Comparison of ENCODE assay signal across 8 mouse cellular contexts in the genomic region with DNA sequence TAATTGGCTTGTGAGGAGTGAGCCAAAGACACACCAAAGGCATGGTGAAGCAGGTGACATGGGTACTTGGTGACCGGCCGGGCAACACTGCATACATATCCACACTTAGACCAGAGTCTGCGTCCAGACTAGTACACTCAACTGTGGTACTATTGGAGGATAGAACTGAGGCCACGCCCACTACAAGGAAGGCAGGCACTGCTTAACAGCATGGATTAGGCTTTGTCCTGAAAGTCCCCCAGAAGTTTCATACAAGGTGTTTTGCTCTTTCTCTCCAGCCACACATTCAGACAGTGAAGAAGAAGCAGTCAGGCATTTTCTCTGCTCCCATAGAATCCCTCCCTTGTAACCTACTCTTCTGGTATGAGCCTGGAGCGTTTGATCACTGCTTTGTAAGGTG. TPM values are rescaled to one million over a fixed set of nuclear protein-coding genes. Genes with fewer than 3 reads are reported as not detected.
DNase-seq lines count a peak whose midpoint lies in the region; ATAC-seq lines count a peak whose summit lies in the region.

No protein-coding gene starts in this region.

- peaks cover 4% of the 10 kb centered on the region for H3K4me1 ChIP-seq in hindbrain, embryonic 16.5 days (ENCODE audit: control insufficient read depth, insufficient read depth, low read depth, low read length)
- H3K4me1 ChIP-seq in limb, embryonic 12.5 days (replicated peaks), result peaks cover 8% of the 10 kb centered on the region; the same call in 1 of the 2 replicates
- H3K4me1 ChIP-seq in midbrain, embryonic 12.5 days, result peaks cover 10% of the 10 kb centered on the region

- H3K9ac ChIP-seq in hindbrain, embryonic 16.5 days (ENCODE audit: low read depth, low read length), result peak overlapping the region; percentile 96
- H3K9ac ChIP-seq in limb, embryonic 12.5 days (replicated peaks), result peak overlapping the region; percentile 89
- H3K9ac ChIP-seq in midbrain, embryonic 12.5 days (replicated peaks), result peak overlapping the region; percentile 85

- no peaks in the 10 kb centered on the region for H3K27me3 ChIP-seq in hindbrain, embryonic 16.5 days (replicated peaks; ENCODE audit: control insufficient read depth, insufficient read depth, low read length)
- H3K27me3 ChIP-seq in limb, embryonic 12.5 days, result no peaks in the 10 kb centered on the region
- no peaks in the 10 kb centered on the region for H3K27me3 ChIP-seq in midbrain, embryonic 12.5 days

- peaks cover 11% of the 10 kb centered on the region for H3K36me3 ChIP-seq in hindbrain, embryonic 16.5 days (ENCODE audit: control insufficient read depth, insufficient read depth, low read length)
- H3K36me3 ChIP-seq in limb, embryonic 12.5 days, result peaks cover 30% of the 10 kb centered on the region
- peaks cover 30% of the 10 kb centered on the region for H3K36me3 ChIP-seq in midbrain, embryonic 12.5 days

- H3K9me3 ChIP-seq in hindbrain, embryonic 16.5 days (ENCODE audit: control insufficient read depth, low read length), result no peaks in the 10 kb centered on the region
- H3K9me3 ChIP-seq in limb, embryonic 12.5 days, result no peaks in the 10 kb centered on the region
- H3K9me3 ChIP-seq in midbrain, embryonic 12.5 days, result no peaks in the 10 kb centered on the region

- peak overlapping the region; percentile 94 for H3K27ac ChIP-seq in hindbrain, embryonic 16.5 days (ENCODE audit: low read depth, low read length)
- peak overlapping the region; percentile 96 for H3K27ac ChIP-seq in limb, embryonic 12.5 days
- peak overlapping the region; percentile 93 for H3K27ac ChIP-seq in midbrain, embryonic 12.5 days (replicated peaks)

- peak; percentile 60 for DNase-seq in CD4-positive, CD25-positive, alpha-beta regulatory T cell, adult 2 months (ENCODE audit: low read depth, low spot score)
- DNase-seq in cerebellum, postnatal 14 days, result peak; percentile 56 to 62
- DNase-seq in frontal cortex, postnatal 14 days (ENCODE audit: low spot score in 2 of 2), result peak; percentile 23 to 40
- peak; percentile 48 to 73 for DNase-seq in spleen, postnatal 10 days (ENCODE audit: low spot score in 2 of 2)

- no peak for ATAC-seq in CD4-positive, CD25-positive, alpha-beta regulatory T cell, adult 4 months
- peak; percentile 78 for ATAC-seq in hindbrain, embryonic 16.5 days
- ATAC-seq in limb, embryonic 12.5 days (ENCODE audit: insufficient number of reproducible peaks, insufficient read depth, low FRiP score, low TSS enrichment, low read depth), result peak; percentile 58; the same call in 1 of the 2 replicates
- ATAC-seq in midbrain, embryonic 12.5 days (ENCODE audit: low FRiP score, low read depth), result peak; percentile 81

- 3% methylated on average over 5 of the region's 5 CpGs for WGBS in hindbrain, embryonic 16.5 days
- 3% methylated on average over 5 of the region's 5 CpGs for WGBS in limb, embryonic 12.5 days
- WGBS in midbrain, embryonic 12.5 days, result 6% methylated on average over 5 of the region's 5 CpGs

- H3K4me3 ChIP-seq in hindbrain, embryonic 16.5 days (ENCODE audit: low read length), result peak overlapping the region; percentile 81
- peak overlapping the region; percentile 72 for H3K4me3 ChIP-seq in limb, embryonic 12.5 days (replicated peaks)
- H3K4me3 ChIP-seq in midbrain, embryonic 12.5 days, result peak overlapping the region; percentile 76

- peak overlapping the region; percentile 82 for H3K4me2 ChIP-seq in hindbrain, embryonic 16.5 days (ENCODE audit: low read length)
- H3K4me2 ChIP-seq in limb, embryonic 12.5 days, result peak overlapping the region; percentile 72
- peak overlapping the region; percentile 68 for H3K4me2 ChIP-seq in midbrain, embryonic 12.5 days (replicated peaks)

RNA-seq across cellular contexts. Expression of a gene that starts 1.2 kb away (rescaled TPM):
- polyA plus RNA-seq in CD4-positive, CD25-positive, alpha-beta regulatory T cell, adult 4 months (2017; shearing (Covaris generic)), result 100 to 1,000 TPM; 116 to 128 TPM
- polyA plus RNA-seq in hindbrain, embryonic 16.5 days (2015; fragmentation: Nextera tagmentation; extraction: Ambion mirVana), result 64.9 and 67.9 TPM in 2 replicates
- polyA plus RNA-seq in limb, embryonic 12.5 days (2016; fragmentation: Nextera tagmentation; extraction: Ambion mirVana), result 158 and 163 TPM in 2 replicates
- 123 and 127 TPM in 2 replicates for polyA plus RNA-seq in midbrain, embryonic 12.5 days (2016; fragmentation: Nextera tagmentation; extraction: Ambion mirVana)

RNA-seq across cellular contexts. Expression of a gene that starts 9.9 kb away (rescaled TPM):
- 10 to 100 TPM; 59.7 to 68.8 TPM for polyA plus RNA-seq in CD4-positive, CD25-positive, alpha-beta regulatory T cell, adult 4 months (2017; shearing (Covaris generic))
- 63.5 and 64.0 TPM in 2 replicates for polyA plus RNA-seq in hindbrain, embryonic 16.5 days (2015; fragmentation: Nextera tagmentation; extraction: Ambion mirVana)
- polyA plus RNA-seq in limb, embryonic 12.5 days (2016; fragmentation: Nextera tagmentation; extraction: Ambion mirVana), result 67.4 and 76.2 TPM in 2 replicates
- polyA plus RNA-seq in midbrain, embryonic 12.5 days (2016; fragmentation: Nextera tagmentation; extraction: Ambion mirVana), result 69.5 and 71.3 TPM in 2 replicates

RNA-seq across cellular contexts. Expression of a gene that starts 45.3 kb away (rescaled TPM):
- polyA plus RNA-seq in CD4-positive, CD25-positive, alpha-beta regulatory T cell, adult 4 months (2017; shearing (Covaris generic)), result 10 to 100 TPM; 59.6 to 85.7 TPM
- polyA plus RNA-seq in hindbrain, embryonic 16.5 days (2015; fragmentation: Nextera tagmentation; extraction: Ambion mirVana), result 35.5 and 40.4 TPM in 2 replicates
- 72.5 and 72.6 TPM in 2 replicates for polyA plus RNA-seq in limb, embryonic 12.5 days (2016; fragmentation: Nextera tagmentation; extraction: Ambion mirVana)
- polyA plus RNA-seq in midbrain, embryonic 12.5 days (2016; fragmentation: Nextera tagmentation; extraction: Ambion mirVana), result 59.8 TPM in 2 replicates
